10 mouse cellular contexts compared by ENCODE assay signal in genomic region chr12:86879446-86880085, GRCm38 (mm10). TPM values are rescaled to one million over a fixed set of nuclear protein-coding genes. Genes with fewer than 3 reads are reported as not detected.
DNase-seq lines count a peak whose midpoint lies in the region; ATAC-seq lines count a peak whose summit lies in the region.
"Had no signal": no experiment of that assay in that cellular context is flagged by ENCODE, and none has a peak within 500 bp of the region (broad histone marks: within the 10 kb centered on the region; RNA-seq: fewer than 3 reads in every experiment).

No protein-coding gene starts in this region.

- no peaks in the 10 kb centered on the region for H3K36me3 ChIP-seq in forebrain, embryonic 15.5 days
- H3K36me3 ChIP-seq in midbrain, embryonic 15.5 days (replicated peaks) = no peaks in the 10 kb centered on the region

- 33% methylated on average over 6 of the region's 6 CpGs for WGBS in forebrain, embryonic 15.5 days
- 36% methylated on average over 6 of the region's 6 CpGs for WGBS in midbrain, embryonic 15.5 days

- no peak for ATAC-seq in forebrain, embryonic 15.5 days (replicated peaks)
- ATAC-seq in midbrain, embryonic 15.5 days (replicated peaks) = no peak
- no peak for ATAC-seq in frontal cortex, adult (ENCODE audit: low TSS enrichment)
- no peak for ATAC-seq in megakaryocyte, adult 5-6 weeks (ENCODE audit: poor library complexity, severe bottlenecking)
- ATAC-seq: Patski had no signal

- peaks cover 32% of the 10 kb centered on the region for H3K4me1 ChIP-seq in forebrain, embryonic 15.5 days
- peaks cover 26% of the 10 kb centered on the region for H3K4me1 ChIP-seq in midbrain, embryonic 15.5 days

- H3K4me3 ChIP-seq in forebrain, embryonic 15.5 days = peak overlapping the region; percentile 98
- peak overlapping the region; percentile 85 for H3K4me3 ChIP-seq in midbrain, embryonic 15.5 days

- H3K4me2 ChIP-seq in forebrain, embryonic 15.5 days (replicated peaks) = peak overlapping the region; percentile 89
- peak overlapping the region; percentile 83 for H3K4me2 ChIP-seq in midbrain, embryonic 15.5 days

- peak; percentile 62 for DNase-seq in kidney, adult 9 months
- no peak for DNase-seq in kidney, postnatal 36 days
- peak; percentile 73 for DNase-seq in ZHBTc4 (ENCODE audit: low read depth, low spot score)
- no peak for DNase-seq in adrenal gland, postnatal 4 days (ENCODE audit: low spot score in 2 of 2)
- DNase-seq: thymus, adult 2 months had no signal

- no peaks in the 10 kb centered on the region for H3K27me3 ChIP-seq in forebrain, embryonic 15.5 days
- no peaks in the 10 kb centered on the region for H3K27me3 ChIP-seq in midbrain, embryonic 15.5 days (replicated peaks)
- H3K27me3 ChIP-seq: Patski had no signal

- peak overlapping the region; percentile 61 for H3K27ac ChIP-seq in forebrain, embryonic 15.5 days (replicated peaks)
- peak overlapping the region; percentile 63 for H3K27ac ChIP-seq in midbrain, embryonic 15.5 days

- H3K9me3 ChIP-seq in forebrain, embryonic 15.5 days = no peaks in the 10 kb centered on the region
- no peaks in the 10 kb centered on the region for H3K9me3 ChIP-seq in midbrain, embryonic 15.5 days

- H3K9ac ChIP-seq in forebrain, embryonic 15.5 days (replicated peaks) = no peak overlapping the region
- H3K9ac ChIP-seq in midbrain, embryonic 15.5 days = 0 out of 2 replicates have a peak overlapping the region, but pooled peaks have one; percentile 8

RNA-seq across cellular contexts. Expression of gene Irf2bpl, which starts 5.0 kb away (rescaled TPM):
- polyA plus RNA-seq in forebrain, embryonic 15.5 days (2015; fragmentation: Nextera tagmentation; extraction: Ambion mirVana) = 94.9 and 95.8 TPM in 2 replicates
- 94.3 and 98.5 TPM in 2 replicates for polyA plus RNA-seq in midbrain, embryonic 15.5 days (2015; fragmentation: Nextera tagmentation; extraction: Ambion mirVana)
- 3.0 and 3.6 TPM in 2 replicates for total RNA-seq in megakaryocyte, adult 5-6 weeks (2015)
- total RNA-seq in megakaryocyte, adult 5-6 weeks (2017) = 1.4 and 3.5 TPM in 2 replicates
- total RNA-seq in adrenal gland, postnatal 4 days (2021) = 10 to 100 TPM; 78.0 to 81.7 TPM

Comparison
In these comparisons a context has a peak if more than half of its experiments do, and no peak if none do; other contexts are left out.
1. DNase-seq: peak in kidney, adult 9 months (single experiment) and ZHBTc4 (single experiment); none in kidney, postnatal 36 days (0 of 2) and adrenal gland, postnatal 4 days (0 of 2).
2. RNA of gene Irf2bpl, which starts 5.0 kb away (total RNA-seq): 78.0 to 81.7 TPM in adrenal gland, postnatal 4 days; 1.4 to 3.6 TPM in megakaryocyte, adult 5-6 weeks; every median in the first group is over 10 times any median in the second.